Mouse (Mus musculus): Measurements from ENCODE around the gene Hmgcs2. TPM values are rescaled to one million over a fixed set of nuclear protein-coding genes. Genes with fewer than 3 reads are reported as not detected.

Gene Hmgcs2
- polyA plus RNA-seq, 1 experiment: 2.1 TPM

DNA sequence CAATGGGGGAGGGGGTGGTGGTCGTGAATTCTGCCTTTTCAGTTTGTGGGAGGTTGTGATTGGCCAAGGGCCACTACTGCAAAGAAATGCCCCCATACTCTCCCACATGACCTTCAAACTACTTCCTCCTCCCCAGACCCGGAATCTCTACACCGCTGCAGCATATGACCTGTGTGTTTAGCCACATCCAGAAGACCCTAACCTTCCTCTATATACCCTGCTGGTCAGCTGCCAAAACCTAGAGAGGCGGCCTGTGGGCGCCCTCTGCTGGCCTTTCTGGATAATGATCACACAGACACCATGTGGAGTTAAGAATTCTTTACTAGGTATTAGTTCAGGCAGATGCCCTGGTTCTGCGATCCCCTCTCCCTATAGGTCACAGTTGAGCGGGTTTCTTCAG, 32.6 kb downstream of the Hmgcs2 start:
- 9% methylated on average over 7 of the region's 7 CpGs for WGBS
- H3K27me3 ChIP-seq (ENCODE audit: control insufficient read depth, insufficient read depth, low read length): no peaks in the 10 kb centered on the region
- H3K4me1 ChIP-seq (ENCODE audit: control insufficient read depth, insufficient read depth, low read length): no peaks in the 10 kb centered on the region
- TF ChIP-seq CTCF (IDR thresholded peaks at IDR 0.05; ENCODE audit: borderline replicate concordance, insufficient read depth, low read depth, low read length) (peak; percentile 48), POLR2A (IDR thresholded peaks at IDR 0.05; ENCODE audit: borderline replicate concordance, insufficient read depth, low read length) (no peak)
- DNase-seq: peak; percentile 14 to 37
- no peak overlapping the region for H3K27ac ChIP-seq (ENCODE audit: insufficient read depth, low read length)
- no peak overlapping the region for H3K4me3 ChIP-seq (replicated peaks; ENCODE audit: insufficient read depth, low read depth, low read length)

DNA sequence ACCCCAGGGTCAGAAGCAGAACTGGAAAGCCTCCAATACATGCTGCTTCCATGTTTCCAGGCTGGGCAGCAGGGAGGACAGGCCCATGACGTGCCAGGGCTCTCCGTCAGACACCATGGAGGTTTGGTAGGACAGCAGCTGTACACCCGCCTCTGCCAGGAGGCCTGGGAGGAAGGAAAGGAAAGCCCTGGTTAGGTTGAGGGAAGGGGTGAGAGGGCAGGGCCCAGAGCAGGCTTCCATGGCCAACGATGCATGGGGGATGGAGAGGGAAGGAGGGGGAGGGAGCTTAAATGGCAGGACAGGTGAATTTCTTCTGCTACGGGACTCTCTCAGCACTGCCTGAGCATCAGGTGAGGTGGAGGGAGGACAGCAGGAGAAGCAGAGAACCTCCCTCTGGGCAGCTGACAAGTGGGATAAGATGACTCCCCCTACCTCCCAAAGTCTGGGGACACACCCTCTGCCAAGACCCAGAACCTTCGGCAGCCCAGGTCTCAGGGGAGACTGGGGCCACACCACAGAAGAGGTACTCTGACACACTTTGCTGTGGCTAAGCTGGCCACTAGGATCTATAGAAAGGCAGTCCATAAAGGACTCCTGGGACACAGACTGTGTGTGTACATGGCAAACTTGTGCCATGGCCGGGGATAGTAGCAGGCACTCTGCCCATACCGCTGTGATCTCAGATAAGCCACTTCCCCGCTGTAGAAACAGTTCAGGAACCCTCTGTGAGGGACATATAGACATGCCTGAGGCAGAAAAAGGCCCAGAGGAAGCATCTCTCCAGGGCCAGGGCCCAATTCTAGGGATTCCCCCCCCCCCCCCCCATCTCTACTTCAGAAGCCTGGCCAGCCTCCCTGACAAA, 33.3 kb downstream of the Hmgcs2 start:
- Histone ChIP-seq H3K27me3 (ENCODE audit: control insufficient read depth, insufficient read depth, low read length) (no peaks in the 10 kb centered on the region), H3K27ac (ENCODE audit: insufficient read depth, low read length) (no peak overlapping the region), H3K4me3 (replicated peaks; ENCODE audit: insufficient read depth, low read depth, low read length) (no peak overlapping the region), H3K4me1 (ENCODE audit: control insufficient read depth, insufficient read depth, low read length) (no peaks in the 10 kb centered on the region)
- TF ChIP-seq CTCF (IDR thresholded peaks at IDR 0.05; ENCODE audit: borderline replicate concordance, insufficient read depth, low read depth, low read length) (no peak), POLR2A (IDR thresholded peaks at IDR 0.05; ENCODE audit: borderline replicate concordance, insufficient read depth, low read length) (no peak)
- no peak for DNase-seq
- 25% methylated on average over 9 of the region's 9 CpGs for WGBS

GRCm38 (mm10) chr3:98315181-98315580, 34.9 kb downstream of the Hmgcs2 start:
- Histone ChIP-seq H3K27me3 (ENCODE audit: control insufficient read depth, insufficient read depth, low read length) (no peaks in the 10 kb centered on the region), H3K27ac (ENCODE audit: insufficient read depth, low read length) (no peak overlapping the region), H3K4me3 (replicated peaks; ENCODE audit: insufficient read depth, low read depth, low read length) (no peak overlapping the region), H3K4me1 (ENCODE audit: control insufficient read depth, insufficient read depth, low read length) (no peaks in the 10 kb centered on the region)
- TF ChIP-seq CTCF (IDR thresholded peaks at IDR 0.05; ENCODE audit: borderline replicate concordance, insufficient read depth, low read depth, low read length): no peak
- no peak for TF ChIP-seq POLR2A (IDR thresholded peaks at IDR 0.05; ENCODE audit: borderline replicate concordance, insufficient read depth, low read length)
- 40% methylated on average over 2 of the region's 2 CpGs for WGBS
- peak in 1 of 2 experiments; percentile 18 for DNase-seq

GRCm38 (mm10) chr3:98317143-98317542, 36.9 kb downstream of the Hmgcs2 start:
- no peak for TF ChIP-seq POLR2A (IDR thresholded peaks at IDR 0.05; ENCODE audit: borderline replicate concordance, insufficient read depth, low read length)
- no peak for TF ChIP-seq CTCF (IDR thresholded peaks at IDR 0.05; ENCODE audit: borderline replicate concordance, insufficient read depth, low read depth, low read length)
- Histone ChIP-seq H3K4me1 (ENCODE audit: control insufficient read depth, insufficient read depth, low read length) (no peaks in the 10 kb centered on the region), H3K27ac (ENCODE audit: insufficient read depth, low read length) (no peak overlapping the region), H3K4me3 (replicated peaks; ENCODE audit: insufficient read depth, low read depth, low read length) (no peak overlapping the region), H3K27me3 (ENCODE audit: control insufficient read depth, insufficient read depth, low read length) (no peaks in the 10 kb centered on the region)
- DNase-seq: no peak
- 16% methylated on average over 3 of the region's 3 CpGs for WGBS

GRCm38 (mm10) chr3:98319190-98319589, 39.0 kb downstream of the Hmgcs2 start:
- no peak overlapping the region for H3K4me3 ChIP-seq (replicated peaks; ENCODE audit: insufficient read depth, low read depth, low read length)
- 55% methylated on average over 2 of the region's 2 CpGs for WGBS
- TF ChIP-seq CTCF (IDR thresholded peaks at IDR 0.05; ENCODE audit: borderline replicate concordance, insufficient read depth, low read depth, low read length) (no peak), POLR2A (IDR thresholded peaks at IDR 0.05; ENCODE audit: borderline replicate concordance, insufficient read depth, low read length) (no peak)
- no peak overlapping the region; the same call in 1 of the 2 replicates for H3K27ac ChIP-seq (ENCODE audit: insufficient read depth, low read length)
- peak in 1 of 2 experiments; percentile 15 for DNase-seq
- no peaks in the 10 kb centered on the region for H3K4me1 ChIP-seq (ENCODE audit: control insufficient read depth, insufficient read depth, low read length)
- H3K27me3 ChIP-seq (ENCODE audit: control insufficient read depth, insufficient read depth, low read length): no peaks in the 10 kb centered on the region

DNA sequence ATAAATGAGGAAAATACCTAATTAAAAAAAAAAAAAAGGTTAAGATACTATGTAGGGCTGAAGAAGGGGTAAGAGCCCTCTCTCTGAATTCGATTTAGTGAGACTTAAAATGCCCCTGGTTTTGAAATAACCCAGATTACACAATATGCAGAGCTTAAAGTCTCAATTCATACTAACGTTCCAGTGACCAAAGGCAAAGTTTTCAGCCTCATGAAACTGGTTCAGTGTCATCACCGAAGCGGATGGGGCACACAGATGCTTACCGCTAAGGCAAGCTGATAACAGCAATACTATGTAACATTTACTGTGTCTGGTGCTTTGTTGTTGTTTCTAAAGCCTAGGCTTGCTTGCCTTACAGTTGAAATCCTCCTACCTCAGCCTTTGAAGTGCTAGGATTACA, 42.0 kb downstream of the Hmgcs2 start:
- H3K4me3 ChIP-seq (replicated peaks; ENCODE audit: insufficient read depth, low read depth, low read length): no peak overlapping the region
- TF ChIP-seq CTCF (IDR thresholded peaks at IDR 0.05; ENCODE audit: borderline replicate concordance, insufficient read depth, low read depth, low read length) (no peak), POLR2A (IDR thresholded peaks at IDR 0.05; ENCODE audit: borderline replicate concordance, insufficient read depth, low read length) (no peak)
- WGBS: 96% methylated on average over 5 of the region's 5 CpGs
- no peaks in the 10 kb centered on the region for H3K27me3 ChIP-seq (ENCODE audit: control insufficient read depth, insufficient read depth, low read length)
- H3K4me1 ChIP-seq (ENCODE audit: control insufficient read depth, insufficient read depth, low read length): no peaks in the 10 kb centered on the region
- DNase-seq: no peak
- H3K27ac ChIP-seq (ENCODE audit: insufficient read depth, low read length): no peak overlapping the region

- no peak for TF ChIP-seq CTCF (IDR thresholded peaks at IDR 0.05; ENCODE audit: borderline replicate concordance, insufficient read depth, low read depth, low read length)
- TF ChIP-seq POLR2A (IDR thresholded peaks at IDR 0.05; ENCODE audit: borderline replicate concordance, insufficient read depth, low read length): no peak
- WGBS: 50% methylated on average over 9 of the region's 9 CpGs
- no peaks in the 10 kb centered on the region for H3K27me3 ChIP-seq (ENCODE audit: control insufficient read depth, insufficient read depth, low read length)
- H3K4me1 ChIP-seq (ENCODE audit: control insufficient read depth, insufficient read depth, low read length): no peaks in the 10 kb centered on the region
- peak in 1 of 2 experiments; percentile 22 for DNase-seq
- no peak overlapping the region for H3K4me3 ChIP-seq (replicated peaks; ENCODE audit: insufficient read depth, low read depth, low read length)
- peak overlapping the region; percentile 24 for H3K27ac ChIP-seq (ENCODE audit: insufficient read depth, low read length)
These were observed 44.0 kb downstream of the Hmgcs2 start for GRCm38 (mm10) chr3:98324235-98324634.

DNA sequence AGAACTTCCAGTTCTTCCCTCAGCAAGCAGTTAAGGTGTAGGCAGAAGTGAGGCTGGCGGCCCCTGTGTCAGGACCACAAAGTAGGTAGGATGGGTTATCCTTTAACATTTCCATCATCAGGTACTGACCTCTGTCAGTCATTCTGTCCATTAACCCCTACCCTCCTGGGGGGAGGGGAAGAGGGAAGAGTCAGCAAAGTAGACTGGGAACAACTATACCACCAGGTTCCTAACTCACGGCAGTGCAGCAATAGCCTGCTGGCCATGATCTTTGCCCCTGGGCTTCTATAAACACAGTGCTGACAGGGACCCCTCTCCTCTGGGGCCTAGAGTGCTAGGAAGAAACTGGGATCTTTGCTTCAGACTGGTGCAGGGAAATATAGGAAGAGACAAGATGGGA, 53.8 kb downstream of the Hmgcs2 start:
- no peak for TF ChIP-seq POLR2A (IDR thresholded peaks at IDR 0.05; ENCODE audit: borderline replicate concordance, insufficient read depth, low read length)
- no peak for TF ChIP-seq CTCF (IDR thresholded peaks at IDR 0.05; ENCODE audit: borderline replicate concordance, insufficient read depth, low read depth, low read length)
- 99% methylated on average over 2 of the region's 2 CpGs for WGBS
- H3K27me3 ChIP-seq (ENCODE audit: control insufficient read depth, insufficient read depth, low read length): no peaks in the 10 kb centered on the region
- no peak overlapping the region for H3K4me3 ChIP-seq (replicated peaks; ENCODE audit: insufficient read depth, low read depth, low read length)
- no peaks in the 10 kb centered on the region for H3K4me1 ChIP-seq (ENCODE audit: control insufficient read depth, insufficient read depth, low read length)
- no peak for DNase-seq
- no peak overlapping the region for H3K27ac ChIP-seq (ENCODE audit: insufficient read depth, low read length)

Measured in cerebellum, adult 2 months (tissue).